In the genomic region with DNA sequence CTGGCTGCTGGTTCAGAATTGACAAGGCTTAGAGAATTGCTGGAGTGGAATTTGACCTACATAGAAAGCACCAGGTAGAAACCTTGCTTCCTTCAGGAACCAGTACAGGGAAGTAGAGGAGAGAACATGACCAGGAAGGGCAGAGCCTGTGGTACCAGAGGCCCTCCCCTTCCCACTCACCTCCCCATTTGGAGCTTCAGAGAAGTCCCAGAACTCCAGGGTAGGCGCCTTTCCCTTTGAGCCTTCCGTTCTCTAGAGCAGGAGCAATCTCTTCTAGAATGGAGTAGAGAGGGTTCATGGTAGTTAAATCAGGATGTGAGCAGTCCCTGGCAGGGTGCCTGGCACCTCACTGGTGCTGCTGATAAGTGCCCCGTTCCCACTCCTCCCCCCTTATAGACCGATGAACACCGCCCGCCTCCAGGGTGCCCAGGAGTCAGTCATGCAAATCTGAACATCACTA, we compare ENCODE assay signal across 9 mouse cellular contexts. TPM values are rescaled to one million over a fixed set of nuclear protein-coding genes. Genes with fewer than 3 reads are reported as not detected.
DNase-seq lines count a peak whose midpoint lies in the region; ATAC-seq and TF ChIP-seq lines count a peak whose summit lies in the region.
"Had no signal": no experiment of that assay in that cellular context is flagged by ENCODE, and none has a peak within 500 bp of the region (broad histone marks: within the 10 kb centered on the region; RNA-seq: fewer than 3 reads in every experiment).

No protein-coding gene starts in this region.

- peaks cover 29% of the 10 kb centered on the region for H3K36me3 ChIP-seq in heart, embryonic 12.5 days
- H3K36me3 ChIP-seq in kidney, embryonic 15.5 days = peaks cover 26% of the 10 kb centered on the region
- H3K36me3 ChIP-seq in liver, postnatal 0 days (replicated peaks; ENCODE audit: insufficient read depth, low read length) = peaks cover 32% of the 10 kb centered on the region

- H3K4me1 ChIP-seq in heart, embryonic 12.5 days (replicated peaks) = peaks cover 92% of the 10 kb centered on the region
- peaks cover 69% of the 10 kb centered on the region for H3K4me1 ChIP-seq in kidney, embryonic 15.5 days
- H3K4me1 ChIP-seq in liver, postnatal 0 days (ENCODE audit: insufficient read depth) = peaks cover 72% of the 10 kb centered on the region

- no peaks in the 10 kb centered on the region for H3K9me3 ChIP-seq in heart, embryonic 12.5 days (replicated peaks)
- H3K9me3 ChIP-seq in kidney, embryonic 15.5 days (replicated peaks) = no peaks in the 10 kb centered on the region
- no peaks in the 10 kb centered on the region for H3K9me3 ChIP-seq in liver, postnatal 0 days (ENCODE audit: low read length)

- no peak overlapping the region for H3K27ac ChIP-seq in left cerebral cortex, adult 2 months
- peak overlapping the region; percentile 83 for H3K27ac ChIP-seq in heart, embryonic 12.5 days (ENCODE audit: poor library complexity, severe bottlenecking)
- peak overlapping the region; percentile 29; the same call in 1 of the 2 replicates for H3K27ac ChIP-seq in kidney, embryonic 15.5 days
- H3K27ac ChIP-seq in liver, postnatal 0 days (ENCODE audit: low read depth) = peak overlapping the region; percentile 83

- DNase-seq in left cerebral cortex, adult 2 months (ENCODE audit: extremely low spot score in 1 of 2, low spot score in 2 of 2) = no peak
- DNase-seq in left cerebral cortex, adult 8-10 months (ENCODE audit: low spot score in 2 of 2) = no peak
- peak; percentile 67 for DNase-seq in liver, postnatal 0 days
- DNase-seq in yolk sac, embryonic 10.5 days (ENCODE audit: low spot score) = no peak
- DNase-seq in adipocyte (ENCODE audit: low spot score) = no peak
- no peak for DNase-seq in Muller cell, postnatal 12 days (ENCODE audit: inconsistent ontology term)
- DNase-seq: cerebellum, adult 11 months had no signal

- peak overlapping the region; percentile 46 for H3K4me2 ChIP-seq in heart, embryonic 12.5 days
- no peak overlapping the region for H3K4me2 ChIP-seq in kidney, embryonic 15.5 days
- 0 out of 2 replicates have a peak overlapping the region, but pooled peaks have one; percentile 9 for H3K4me2 ChIP-seq in liver, postnatal 0 days (ENCODE audit: low read depth, low read length)

- peak overlapping the region; percentile 54 for H3K9ac ChIP-seq in heart, embryonic 12.5 days
- H3K9ac ChIP-seq in kidney, embryonic 15.5 days = no peak overlapping the region
- H3K9ac ChIP-seq in liver, postnatal 0 days (replicated peaks) = peak overlapping the region; percentile 18; the same call in 1 of the 2 replicates

- peak overlapping the region; percentile 5; the same call in 1 of the 2 replicates for H3K4me3 ChIP-seq in left cerebral cortex, adult 2 months
- 0 out of 2 replicates have a peak overlapping the region, but pooled peaks have one; percentile 3 for H3K4me3 ChIP-seq in heart, embryonic 12.5 days
- no peak overlapping the region for H3K4me3 ChIP-seq in kidney, embryonic 15.5 days (replicated peaks)
- no peak overlapping the region for H3K4me3 ChIP-seq in liver, postnatal 0 days (ENCODE audit: low read depth, low read length)

- intact Hi-C loops in left cerebral cortex, adult 2 months (cut with DNase I) = no loop called here

- H3K27me3 ChIP-seq in heart, embryonic 12.5 days (replicated peaks) = no peaks in the 10 kb centered on the region
- no peaks in the 10 kb centered on the region for H3K27me3 ChIP-seq in kidney, embryonic 15.5 days
- no peaks in the 10 kb centered on the region for H3K27me3 ChIP-seq in liver, postnatal 0 days (ENCODE audit: insufficient read depth, low read length)

- 26% methylated on average over 6 of the region's 6 CpGs for WGBS in heart, embryonic 12.5 days
- 56% methylated on average over 6 of the region's 6 CpGs for WGBS in kidney, embryonic 15.5 days
- 44% methylated on average over 6 of the region's 6 CpGs for WGBS in liver, postnatal 0 days (ENCODE audit: insufficient replicate concordance)

- ATAC-seq in heart, embryonic 12.5 days (ENCODE audit: insufficient number of reproducible peaks, low FRiP score) = no peak
- ATAC-seq in kidney, embryonic 15.5 days (replicated peaks; ENCODE audit: low FRiP score) = 0 out of 2 replicates have a peak, but pooled peaks have one; percentile 47
- peak; percentile 46 for ATAC-seq in liver, postnatal 0 days

- no peak for TF ChIP-seq CTCF in left cerebral cortex, adult 2 months (IDR thresholded peaks at IDR 0.05)
- no peak for TF ChIP-seq CTCF in liver, postnatal 0 days (IDR thresholded peaks at IDR 0.05; ENCODE audit: low read depth)

- peak; percentile 60; the same call in 1 of the 2 replicates for TF ChIP-seq EP300 in liver, postnatal 0 days (IDR thresholded peaks at IDR 0.05; ENCODE audit: low read depth)

RNA-seq across cellular contexts. Expression of a gene that starts 7.1 kb away (rescaled TPM):
- total RNA-seq in left cerebral cortex, adult 2 months (2021) = 100 to 1,000 TPM in 1 of 2 experiments, 10 to 100 TPM in 1; 92.2 to 127 TPM
- total RNA-seq in left cerebral cortex, adult 8-10 months (2022) = 100 to 1,000 TPM in 1 of 4 experiments, 10 to 100 TPM in 3; 83.3 to 103 (median 92.3) TPM
- polyA plus RNA-seq in heart, embryonic 12.5 days (2016; fragmentation: Nextera tagmentation; extraction: Ambion mirVana) = 330 and 331 TPM in 2 replicates
- 78.5 and 91.6 TPM in 2 replicates for polyA plus RNA-seq in kidney, embryonic 15.5 days (2015; fragmentation: Nextera tagmentation; extraction: Ambion mirVana)
- polyA plus RNA-seq in liver, postnatal 0 days (2015; fragmentation: Nextera tagmentation; extraction: Ambion mirVana) = 25.4 and 29.6 TPM in 2 replicates

RNA-seq across cellular contexts. Expression of a gene that starts 58.4 kb away (rescaled TPM):
- 1 to 10 TPM; 7.5 to 7.8 TPM for total RNA-seq in left cerebral cortex, adult 2 months (2021)
- total RNA-seq in left cerebral cortex, adult 8-10 months (2022) = 1 to 10 TPM; 6.6 to 7.9 (median 7.3) TPM
- 8.3 and 11.5 TPM in 2 replicates for polyA plus RNA-seq in heart, embryonic 12.5 days (2016; fragmentation: Nextera tagmentation; extraction: Ambion mirVana)
- 9.6 and 13.6 TPM in 2 replicates for polyA plus RNA-seq in kidney, embryonic 15.5 days (2015; fragmentation: Nextera tagmentation; extraction: Ambion mirVana)
- polyA plus RNA-seq in liver, postnatal 0 days (2015; fragmentation: Nextera tagmentation; extraction: Ambion mirVana) = 1.8 and 2.1 TPM in 2 replicates

Comparison
In these comparisons a context has a peak if more than half of its experiments do, and no peak if none do; other contexts are left out.
1. H3K4me3 ChIP-seq: peak in left cerebral cortex, adult 2 months (single experiment) and heart, embryonic 12.5 days (single experiment); none in kidney, embryonic 15.5 days (single experiment) and liver, postnatal 0 days (single experiment).